In the genomic region with DNA sequence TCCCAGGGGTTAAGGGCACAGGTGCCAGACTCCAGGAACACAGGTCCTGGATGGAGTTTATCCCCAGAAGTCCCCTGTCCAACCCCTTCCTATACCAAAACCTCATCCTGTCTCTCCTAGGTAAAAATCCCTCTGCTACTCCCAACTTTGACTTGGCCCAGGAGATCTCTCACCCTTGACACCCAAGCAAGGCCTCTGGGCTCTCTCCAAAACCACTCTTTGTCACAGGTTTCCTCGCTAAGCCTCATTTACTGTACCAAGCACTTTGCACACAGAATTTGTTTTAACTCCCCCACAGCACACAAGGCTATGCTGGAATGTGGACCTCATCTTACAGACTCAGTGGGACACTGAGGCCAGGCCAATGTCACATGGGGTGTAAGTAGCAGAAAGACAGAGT, we compare ENCODE assay signal across 10 mouse cellular contexts.
DNase-seq lines count a peak whose midpoint lies in the region; ATAC-seq and TF ChIP-seq lines count a peak whose summit lies in the region.
"Had no signal": no experiment of that assay in that cellular context is flagged by ENCODE, and none has a peak within 500 bp of the region (broad histone marks: within the 10 kb centered on the region; RNA-seq: fewer than 3 reads in every experiment).

No protein-coding gene starts in this region.

- H3K27me3 ChIP-seq in heart, embryonic 15.5 days: no peaks in the 10 kb centered on the region
- no peaks in the 10 kb centered on the region for H3K27me3 ChIP-seq in liver, embryonic 11.5 days (replicated peaks; ENCODE audit: control insufficient read depth, insufficient read depth, low read length)
- no peaks in the 10 kb centered on the region for H3K27me3 ChIP-seq in liver, postnatal 0 days (ENCODE audit: insufficient read depth, low read length)
- H3K27me3 ChIP-seq in liver, embryonic 12.5 days (replicated peaks): peaks cover 21% of the 10 kb centered on the region; the same call in 1 of the 2 replicates

- TF ChIP-seq POLR2A in embryonic fibroblast, embryonic 13.5 days (IDR thresholded peaks at IDR 0.05; ENCODE audit: low read depth, low read length): no peak

- WGBS in heart, embryonic 15.5 days: 68% methylated on average over 1 of the region's 1 CpGs
- WGBS in liver, embryonic 11.5 days: 68% methylated on average over 1 of the region's 1 CpGs
- 80% methylated on average over 1 of the region's 1 CpGs for WGBS in liver, postnatal 0 days (ENCODE audit: insufficient replicate concordance)
- WGBS in liver, embryonic 12.5 days (ENCODE audit: insufficient replicate concordance): 50% methylated on average over 1 of the region's 1 CpGs

- no peak for ATAC-seq in heart, embryonic 15.5 days (replicated peaks; ENCODE audit: insufficient number of reproducible peaks, insufficient read depth, low FRiP score, low read depth)
- ATAC-seq in liver, embryonic 11.5 days (replicated peaks; ENCODE audit: low FRiP score): no peak
- ATAC-seq in liver, postnatal 0 days: no peak
- no peak for ATAC-seq in liver, embryonic 12.5 days

- no peak overlapping the region for H3K4me3 ChIP-seq in heart, embryonic 15.5 days
- H3K4me3 ChIP-seq in liver, embryonic 11.5 days (ENCODE audit: low read depth, low read length): no peak overlapping the region
- H3K4me3 ChIP-seq in liver, postnatal 0 days (ENCODE audit: low read depth, low read length): no peak overlapping the region
- H3K4me3 ChIP-seq in embryonic fibroblast, embryonic 13.5 days (ENCODE audit: insufficient read depth, low read length): no peak overlapping the region
- H3K4me3 ChIP-seq in liver, embryonic 12.5 days: no peak overlapping the region

- no peaks in the 10 kb centered on the region for H3K9me3 ChIP-seq in heart, embryonic 15.5 days (replicated peaks)
- H3K9me3 ChIP-seq in liver, embryonic 11.5 days (ENCODE audit: control insufficient read depth, low read length): no peaks in the 10 kb centered on the region
- H3K9me3 ChIP-seq in liver, postnatal 0 days (ENCODE audit: low read length): no peaks in the 10 kb centered on the region
- H3K9me3 ChIP-seq in liver, embryonic 12.5 days (replicated peaks): no peaks in the 10 kb centered on the region

- no peak for TF ChIP-seq EP300 in liver, postnatal 0 days (IDR thresholded peaks at IDR 0.05; ENCODE audit: low read depth)

- H3K27ac ChIP-seq in heart, embryonic 15.5 days: peak overlapping the region; percentile 93
- 0 out of 2 replicates have a peak overlapping the region, but pooled peaks have one; percentile 16 for H3K27ac ChIP-seq in liver, embryonic 11.5 days (ENCODE audit: low read depth, low read length)
- no peak overlapping the region; the same call in 1 of the 2 replicates for H3K27ac ChIP-seq in liver, postnatal 0 days (ENCODE audit: low read depth)
- H3K27ac ChIP-seq in embryonic fibroblast, embryonic 13.5 days (ENCODE audit: insufficient read depth, low read length): peak overlapping the region; percentile 78
- H3K27ac ChIP-seq in liver, embryonic 12.5 days: 0 out of 2 replicates have a peak overlapping the region, but pooled peaks have one; percentile 34

- peaks cover 100% of the 10 kb centered on the region for H3K4me1 ChIP-seq in heart, embryonic 15.5 days (replicated peaks)
- peaks cover 48% of the 10 kb centered on the region for H3K4me1 ChIP-seq in liver, embryonic 11.5 days (replicated peaks; ENCODE audit: control insufficient read depth, insufficient read depth, low read length)
- peaks cover 12% of the 10 kb centered on the region for H3K4me1 ChIP-seq in liver, postnatal 0 days (ENCODE audit: insufficient read depth)
- H3K4me1 ChIP-seq in embryonic fibroblast, embryonic 13.5 days (ENCODE audit: control insufficient read depth, insufficient read depth, low read length): peaks cover 60% of the 10 kb centered on the region
- H3K4me1 ChIP-seq in liver, embryonic 12.5 days: peaks cover 56% of the 10 kb centered on the region

- H3K36me3 ChIP-seq in heart, embryonic 15.5 days: no peaks in the 10 kb centered on the region
- H3K36me3 ChIP-seq in liver, embryonic 11.5 days (ENCODE audit: control insufficient read depth, insufficient read depth, low read length): no peaks in the 10 kb centered on the region
- no peaks in the 10 kb centered on the region for H3K36me3 ChIP-seq in liver, postnatal 0 days (replicated peaks; ENCODE audit: insufficient read depth, low read length)
- no peaks in the 10 kb centered on the region for H3K36me3 ChIP-seq in liver, embryonic 12.5 days

- DNase-seq in heart, adult 18-20 months: no peak
- no peak for DNase-seq in liver, embryonic 11.5 days (ENCODE audit: low spot score)
- no peak for DNase-seq in liver, postnatal 0 days
- DNase-seq in embryo, embryonic 11 days: no peak
- no peak for DNase-seq in right cerebral cortex, postnatal 25 days
- DNase-seq: cerebellum, adult 8-10 months; right cerebral cortex, adult 18-20 months had no signal

- peak overlapping the region; percentile 37 for H3K9ac ChIP-seq in heart, embryonic 15.5 days
- H3K9ac ChIP-seq in liver, embryonic 11.5 days (ENCODE audit: low read depth, low read length): no peak overlapping the region
- H3K9ac ChIP-seq in liver, postnatal 0 days (replicated peaks): no peak overlapping the region
- H3K9ac ChIP-seq in liver, embryonic 12.5 days: no peak overlapping the region

- no peak for TF ChIP-seq CTCF in liver, postnatal 0 days (IDR thresholded peaks at IDR 0.05; ENCODE audit: low read depth)
- TF ChIP-seq CTCF in embryonic fibroblast, embryonic 13.5 days (IDR thresholded peaks at IDR 0.05; ENCODE audit: borderline replicate concordance, insufficient read depth, low read length): no peak

- peak overlapping the region; percentile 38 for H3K4me2 ChIP-seq in heart, embryonic 15.5 days
- H3K4me2 ChIP-seq in liver, embryonic 11.5 days: no peak overlapping the region
- H3K4me2 ChIP-seq in liver, postnatal 0 days (ENCODE audit: low read depth, low read length): no peak overlapping the region
- no peak overlapping the region for H3K4me2 ChIP-seq in liver, embryonic 12.5 days
